Mouse (Mus musculus): ENCODE measurements around the gene Ppp1r13b.
A peak's percentile ranks its signal among the peaks of the same experiment; 100 is the strongest.

Gene Ppp1r13b

DNA sequence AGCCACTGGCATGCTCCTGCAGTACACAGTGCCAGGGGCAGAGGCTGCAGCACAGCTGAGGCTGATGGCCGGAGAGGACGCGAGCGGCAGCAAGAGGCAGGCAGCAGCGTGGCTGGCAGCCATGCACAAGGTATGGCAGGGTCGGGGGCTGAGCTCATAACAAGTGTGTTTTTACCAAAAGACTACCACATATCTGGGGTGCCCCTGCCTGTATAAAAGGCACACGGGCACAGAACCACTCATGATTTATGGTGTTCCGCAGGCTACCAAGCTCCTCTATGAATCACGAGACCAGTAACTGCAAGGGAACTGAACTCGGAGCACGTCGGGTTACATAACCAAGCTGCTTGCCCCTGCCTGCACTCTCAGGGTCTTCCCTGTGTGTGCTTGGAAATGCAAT lies 80.4 kb downstream of the Ppp1r13b start:
- DNase-seq (ENCODE audit: low read depth, low spot score) = no peak

DNA sequence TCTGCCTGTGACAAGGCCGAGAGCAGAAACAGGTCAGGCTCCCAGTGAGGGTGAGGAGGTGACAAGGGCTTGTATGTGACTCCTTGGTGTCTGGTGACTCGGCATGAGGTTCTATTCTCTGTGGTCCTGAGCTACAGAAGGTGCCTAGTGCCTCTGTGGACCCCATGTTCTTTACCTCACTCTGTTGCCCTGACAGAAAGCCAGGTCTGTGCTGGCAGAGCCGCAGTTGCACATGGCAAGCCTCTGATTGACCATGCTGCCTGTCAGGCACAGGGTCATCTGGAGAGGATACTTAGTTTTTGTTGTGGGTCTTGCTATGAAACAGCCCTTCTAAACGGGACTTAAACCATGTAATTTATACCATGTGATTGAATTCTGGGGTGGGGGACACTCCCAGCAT lies 86.0 kb downstream of the Ppp1r13b start:
- no peak for DNase-seq (ENCODE audit: low read depth, low spot score)

DNA sequence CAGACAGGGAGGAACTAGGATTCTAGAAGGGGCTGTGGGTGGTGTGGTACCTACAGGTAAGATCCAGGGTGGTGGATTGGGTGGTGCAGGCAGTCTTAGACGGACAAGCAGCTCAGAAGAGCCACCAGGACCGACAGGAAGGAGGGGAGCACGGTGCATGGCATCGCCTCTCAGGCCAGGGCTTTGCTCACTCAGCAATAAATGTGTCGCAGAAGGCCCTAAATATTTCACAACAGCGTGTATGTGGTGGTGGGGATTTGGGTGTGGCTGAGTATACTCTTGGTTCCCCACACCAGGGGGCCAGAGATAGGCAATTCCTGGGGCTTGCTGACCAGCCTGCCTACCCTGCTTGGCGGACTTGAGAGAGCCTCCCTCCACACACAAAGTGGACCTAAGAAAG lies 87.2 kb downstream of the Ppp1r13b start:
- DNase-seq (ENCODE audit: low read depth, low spot score) = no peak

DNA sequence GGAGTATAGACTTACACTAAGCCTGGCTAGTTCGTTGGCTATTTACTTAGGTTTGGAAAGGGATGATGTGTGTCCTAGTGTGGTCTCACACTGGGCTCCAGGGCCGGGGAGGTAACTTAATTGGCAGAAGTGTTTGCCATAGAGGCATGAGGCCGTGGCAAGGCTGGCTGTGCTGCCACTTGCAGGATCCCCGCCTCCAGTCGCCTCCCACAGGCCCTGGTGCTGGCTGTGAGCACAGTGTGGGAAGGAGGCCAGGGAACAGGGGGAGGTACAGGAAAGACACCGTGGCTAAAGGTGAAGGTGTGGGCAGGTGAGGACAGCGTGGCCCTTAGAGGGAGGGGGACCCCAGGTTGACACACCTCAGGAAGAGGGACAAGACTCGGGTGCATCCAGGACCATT lies 88.0 kb downstream of the Ppp1r13b start:
- no peak for DNase-seq (ENCODE audit: low read depth, low spot score)

DNA sequence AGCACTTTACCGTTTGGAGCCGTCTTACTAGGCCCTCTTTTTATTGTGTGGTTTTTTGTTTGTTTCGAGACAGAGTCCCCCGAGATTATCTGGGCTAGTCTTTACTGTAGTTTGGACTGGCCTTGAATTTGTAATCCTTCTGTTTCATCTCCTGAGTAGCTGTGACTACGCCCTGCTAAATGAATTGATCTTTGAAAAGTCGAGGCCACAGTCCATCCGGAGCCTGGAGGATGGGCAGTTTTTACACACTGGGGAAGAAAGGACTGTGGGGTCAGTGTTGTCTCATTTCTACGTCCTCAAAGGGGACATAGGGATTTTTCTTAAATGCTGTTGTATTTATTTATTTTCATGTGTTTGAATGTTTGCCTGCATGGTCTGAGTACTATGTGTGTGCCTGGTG lies 89.9 kb downstream of the Ppp1r13b start:
- no peak for DNase-seq (ENCODE audit: low read depth, low spot score)

DNA sequence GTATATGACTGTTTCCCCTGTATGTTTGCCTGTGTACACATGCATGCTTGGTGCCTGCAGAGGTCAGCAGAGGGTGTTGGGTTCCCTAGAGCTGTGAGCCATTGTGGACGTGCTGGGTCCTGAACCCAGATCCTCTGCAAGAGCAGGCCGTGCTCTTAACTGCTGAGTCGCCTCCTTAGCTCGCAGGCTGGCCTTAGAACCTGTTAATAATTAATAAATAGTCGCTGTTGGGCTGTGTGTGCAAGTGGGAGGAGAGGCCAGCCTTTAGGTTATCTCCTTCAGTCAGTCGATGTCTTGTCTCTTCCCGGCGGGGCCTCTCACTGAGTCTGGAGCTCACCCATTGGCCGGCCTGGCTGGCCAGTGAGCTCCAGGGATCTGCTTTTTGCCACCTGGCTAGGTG lies 90.9 kb downstream of the Ppp1r13b start:
- DNase-seq (ENCODE audit: low read depth, low spot score) = no peak

DNA sequence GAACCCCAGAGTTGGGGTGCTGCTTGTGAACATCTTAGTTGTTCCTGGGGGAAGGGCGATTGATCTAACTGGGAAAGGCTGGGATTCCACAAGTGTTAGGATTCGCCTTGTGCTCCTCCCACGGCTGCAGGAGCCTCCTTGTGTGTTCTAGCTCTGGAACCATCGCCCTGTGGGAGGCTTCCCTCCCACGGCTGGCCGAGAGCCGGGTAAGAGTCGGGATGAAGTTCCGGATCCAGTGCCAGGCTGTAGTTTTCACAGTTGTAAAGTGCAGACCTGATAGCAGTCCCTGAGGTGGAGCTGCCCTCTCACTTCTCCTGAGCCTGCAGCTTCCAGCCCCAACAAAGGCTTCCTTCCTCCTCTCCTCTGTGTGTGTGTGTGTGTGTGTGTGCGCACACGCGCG lies 91.4 kb downstream of the Ppp1r13b start:
- no peak for DNase-seq (ENCODE audit: low read depth, low spot score)

DNA sequence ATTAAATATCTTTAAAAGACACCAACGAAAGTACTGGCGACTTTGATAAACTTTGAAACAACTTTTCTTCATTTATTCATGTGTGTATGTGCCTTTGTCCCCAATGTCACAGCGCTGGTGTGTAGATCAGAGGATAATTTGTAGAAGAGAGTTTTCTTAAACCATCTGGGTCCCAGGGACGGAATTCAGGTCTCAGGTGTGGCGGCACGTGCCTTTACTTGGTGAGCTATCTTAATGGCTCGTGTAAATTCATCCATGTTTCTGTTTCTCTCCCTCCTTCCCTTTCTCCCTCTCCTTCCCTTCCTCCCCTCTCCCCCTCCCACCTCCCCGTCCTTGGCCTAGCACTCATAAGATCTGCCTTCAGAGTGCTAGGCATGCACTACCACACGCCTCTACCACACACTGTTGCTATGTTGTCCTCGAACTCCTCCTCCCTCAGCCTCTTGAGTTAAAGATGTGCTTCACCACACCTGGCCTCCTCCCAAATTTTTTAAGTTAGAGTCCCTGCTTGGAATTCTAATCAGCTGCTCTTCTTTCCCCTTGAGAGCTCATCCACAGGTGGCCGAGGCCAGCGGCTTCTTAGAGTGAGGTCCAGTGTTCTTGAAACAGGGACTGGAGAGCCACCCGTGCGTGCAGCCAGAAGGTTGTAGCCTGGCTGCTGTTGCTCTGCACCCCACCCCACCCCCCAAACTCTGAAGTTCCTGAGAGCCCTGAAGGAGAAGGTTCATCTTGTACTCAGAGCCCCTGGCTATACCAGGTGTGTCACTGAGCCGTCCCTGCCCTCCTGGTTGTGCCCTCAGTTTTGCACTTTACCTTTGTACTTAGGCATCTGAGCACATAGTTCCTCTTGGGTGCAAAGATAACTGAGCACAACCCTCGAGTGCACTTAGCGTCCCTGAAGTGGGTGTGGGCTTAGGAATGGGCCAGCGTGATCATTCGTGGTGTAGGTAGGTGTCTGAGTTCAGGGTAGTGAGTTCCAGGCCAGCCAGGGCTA lies 92.8 kb downstream of the Ppp1r13b start:
- no peak for DNase-seq (ENCODE audit: low read depth, low spot score)

DNA sequence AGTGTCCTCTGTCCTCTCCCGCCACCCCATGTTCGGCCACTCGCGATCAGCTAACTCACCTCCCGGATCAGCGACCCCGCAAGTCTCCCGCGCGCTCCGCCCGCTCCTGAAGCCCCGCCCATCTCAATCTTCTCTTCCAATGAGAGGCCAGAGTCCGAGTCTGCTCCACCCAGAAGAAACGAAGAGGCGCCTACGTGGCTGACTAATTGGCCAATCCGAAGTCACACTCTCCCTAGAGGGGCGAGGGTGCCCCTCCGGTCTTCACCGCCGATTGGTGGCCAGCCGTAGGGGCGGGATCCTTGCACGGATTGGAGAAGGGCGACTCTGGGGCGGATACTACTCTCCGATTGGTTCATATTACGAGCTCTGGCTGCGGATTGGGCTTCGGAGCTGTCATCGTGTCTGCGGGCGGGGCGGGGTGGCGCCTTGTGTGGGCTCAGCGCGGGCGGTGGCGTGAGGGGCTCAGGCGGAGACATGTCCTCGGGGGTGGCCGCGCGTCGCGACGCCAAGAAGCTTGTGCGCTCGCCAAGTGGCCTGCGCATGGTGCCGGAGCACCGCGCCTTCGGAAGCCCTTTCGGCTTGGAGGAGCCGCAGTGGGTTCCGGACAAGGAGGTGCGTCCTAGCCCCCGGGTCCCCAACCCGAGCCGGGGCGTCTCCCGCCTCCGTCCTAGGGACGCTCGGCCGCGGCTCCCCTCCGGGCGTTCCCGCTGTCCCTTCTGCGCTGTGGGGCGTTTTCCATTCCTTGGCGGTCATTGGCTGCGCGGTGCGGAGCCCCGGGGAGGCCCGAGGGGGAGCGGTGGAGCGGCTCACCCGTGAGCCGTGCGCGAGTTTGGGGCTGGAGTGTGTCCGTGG lies 93.9 kb downstream of the Ppp1r13b start, which contains the start of the genes Xrcc3 and Zfyve21:
Gene Xrcc3 (minus strand): TSS at position 108 of the 852 bp plus-strand sequence.
Gene Zfyve21 (plus strand): TSS at position 405 of the 852 bp plus-strand sequence.
- peak; percentile 99 for DNase-seq (ENCODE audit: low read depth, low spot score)

DNA sequence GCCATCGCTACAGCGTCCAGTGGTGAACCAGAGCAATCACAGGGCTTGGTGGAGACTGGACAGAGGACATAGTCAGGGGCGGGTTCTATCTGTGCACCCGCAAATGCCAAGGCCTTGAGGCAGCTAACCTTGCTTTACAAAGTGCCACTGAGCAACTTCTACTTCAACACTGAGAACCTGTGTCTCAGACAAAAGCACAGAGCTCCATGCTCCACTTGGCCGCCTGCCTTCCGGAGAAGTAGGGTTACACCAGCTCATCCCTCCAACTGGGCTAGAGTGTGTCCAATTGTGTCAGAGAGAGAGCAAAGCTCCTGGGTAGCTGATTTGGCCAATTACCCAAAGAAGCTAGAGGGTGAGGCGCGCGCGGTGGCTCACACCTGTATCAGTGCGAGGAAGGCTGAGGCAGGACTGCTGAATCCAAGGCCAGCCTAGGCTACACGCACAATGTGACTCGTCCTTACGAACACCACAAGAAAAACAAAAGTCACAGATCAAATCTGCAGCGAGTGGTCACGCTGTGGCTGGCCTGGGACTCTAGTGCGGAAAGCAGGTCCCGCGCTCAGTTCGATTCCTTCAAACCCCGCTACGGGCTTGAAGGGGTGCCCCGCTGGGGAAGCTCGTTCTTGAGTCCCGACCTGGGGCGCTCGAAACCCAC lies 94.7 kb downstream of the Ppp1r13b start:
- no peak for DNase-seq (ENCODE audit: low read depth, low spot score)

DNA sequence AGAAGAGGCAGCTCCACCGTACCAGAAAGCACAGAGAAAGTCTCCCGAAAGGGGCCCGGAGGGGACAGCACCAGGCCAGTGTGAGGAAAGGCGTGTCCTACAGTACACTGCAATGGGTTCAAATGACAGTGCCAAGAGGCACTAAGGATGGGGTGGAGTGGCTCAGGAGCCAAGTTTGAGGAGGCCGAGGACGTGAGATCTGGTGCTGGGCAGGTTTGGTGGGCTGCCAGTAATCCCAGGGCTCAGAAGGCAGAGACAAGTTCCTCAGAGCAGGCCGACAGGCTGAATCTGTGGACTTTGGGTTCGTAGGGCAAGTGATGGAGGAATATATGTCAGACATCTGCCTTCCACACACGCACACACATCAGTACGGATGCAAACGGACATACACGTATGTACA lies 95.3 kb downstream of the Ppp1r13b start:
- DNase-seq (ENCODE audit: low read depth, low spot score) = no peak

DNA sequence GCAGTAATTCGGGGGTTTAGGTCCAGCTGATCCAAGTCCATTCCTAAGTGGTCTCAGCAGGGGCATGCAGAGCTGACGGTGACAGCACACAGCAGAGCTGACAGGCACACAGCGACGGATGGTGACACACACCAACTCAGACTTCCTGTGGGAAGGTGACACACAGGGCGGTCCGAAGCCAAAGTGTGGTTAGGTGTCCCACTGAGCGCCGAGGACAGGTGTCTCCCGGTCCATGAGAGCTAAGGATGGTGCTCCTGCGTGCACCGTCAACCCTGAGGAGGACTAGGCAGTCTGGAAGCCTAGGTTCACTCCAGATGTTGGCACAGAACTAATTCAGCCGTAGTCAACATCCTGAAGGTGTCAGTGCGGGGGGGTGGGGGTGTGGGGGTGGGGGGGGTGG lies 95.8 kb downstream of the Ppp1r13b start:
- no peak for DNase-seq (ENCODE audit: low read depth, low spot score)

DNA sequence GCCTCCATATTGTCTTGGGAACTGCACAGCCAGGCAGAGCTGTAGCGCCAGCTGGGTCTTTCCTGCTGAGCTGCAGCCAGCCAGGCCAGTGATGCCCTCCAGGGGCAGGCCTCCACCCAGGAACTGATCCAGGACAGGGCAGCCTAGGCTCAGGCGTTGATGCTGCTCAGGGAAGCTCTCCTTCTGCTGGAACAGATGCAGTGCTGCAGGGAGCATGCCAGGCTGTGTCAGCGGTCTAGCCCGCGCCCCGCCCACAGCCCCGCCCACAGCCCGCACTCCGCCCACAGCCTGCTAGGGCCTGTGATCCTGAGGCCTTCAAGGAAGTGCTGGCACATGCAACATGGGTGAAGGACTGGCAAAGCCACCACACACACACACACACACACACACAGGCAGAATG lies 98.1 kb downstream of the Ppp1r13b start:
- peak; percentile 70 for DNase-seq (ENCODE audit: low read depth, low spot score)

DNA sequence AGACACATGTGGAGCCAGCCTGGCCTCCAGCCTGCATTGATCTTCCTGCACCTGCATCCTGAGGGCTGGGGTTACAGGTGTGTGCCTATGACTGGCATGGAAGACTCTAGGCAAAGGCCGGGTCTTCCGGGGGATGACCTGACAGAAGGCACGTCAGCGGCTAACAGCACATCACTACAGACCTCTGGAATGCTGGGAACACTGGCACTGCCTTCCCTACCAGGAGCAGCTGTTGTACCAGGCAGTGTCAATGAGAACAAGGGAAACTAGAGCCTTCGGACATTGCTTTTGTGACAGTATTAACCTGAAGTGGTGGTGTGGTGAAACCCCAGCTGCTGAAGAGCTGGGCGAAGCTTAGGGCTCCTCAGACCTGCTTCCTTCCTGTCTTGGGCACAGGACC lies 99.1 kb downstream of the Ppp1r13b start:
- no peak for DNase-seq (ENCODE audit: low read depth, low spot score)

DNA sequence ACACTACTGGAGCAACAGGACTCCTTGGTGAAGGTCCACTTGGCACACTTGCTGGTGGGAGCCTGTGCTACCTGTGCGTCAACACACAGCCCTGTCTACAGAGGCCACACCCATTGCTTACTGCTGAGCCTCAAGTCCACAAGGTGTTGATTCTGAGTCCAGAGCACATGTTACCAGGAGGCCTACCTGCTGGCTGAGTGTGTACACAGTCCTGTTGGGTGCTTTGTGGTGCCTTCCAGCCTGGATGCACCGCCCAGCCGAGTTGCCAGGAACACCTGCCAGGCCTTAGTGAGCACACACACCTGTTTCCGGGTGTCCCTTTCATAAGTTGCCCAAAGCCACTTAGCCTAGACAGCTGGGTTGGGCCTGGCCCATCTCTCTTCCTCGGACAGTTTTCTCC lies 104.4 kb downstream of the Ppp1r13b start:
- DNase-seq (ENCODE audit: low read depth, low spot score) = no peak

DNA sequence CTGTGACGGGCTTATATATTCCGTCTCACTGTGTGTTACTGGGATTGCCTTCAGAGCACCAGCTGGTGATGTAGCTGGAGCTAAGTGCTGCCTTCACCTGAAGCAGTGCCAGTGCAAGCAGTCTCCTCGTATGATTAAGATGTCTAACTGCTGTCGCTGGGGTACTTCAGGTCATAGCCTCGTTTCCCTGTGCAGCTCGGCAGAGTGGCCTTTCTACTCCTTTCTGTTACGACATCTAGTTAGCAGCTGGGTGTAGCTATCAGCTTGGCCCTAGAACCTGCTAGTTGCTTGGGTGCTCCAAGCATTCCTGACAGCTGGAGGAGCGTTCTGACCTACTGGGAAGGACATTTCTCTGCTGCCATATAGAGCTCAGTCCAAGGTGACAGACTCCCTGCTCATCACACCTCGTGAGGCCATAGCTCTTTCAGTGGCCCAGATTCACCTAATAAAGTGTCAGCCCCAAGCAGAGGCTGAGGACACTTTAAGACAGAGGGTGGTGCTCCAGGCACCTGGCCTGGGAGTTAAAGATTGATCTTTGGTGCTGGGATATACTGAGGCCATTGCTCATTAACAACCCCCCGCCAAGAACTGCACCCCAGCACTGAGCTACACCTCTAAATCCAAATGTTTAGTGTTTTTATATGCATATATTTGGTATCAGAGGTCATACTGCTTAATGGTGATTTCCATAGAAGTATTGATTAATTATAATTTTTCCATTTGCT lies 107.3 kb downstream of the Ppp1r13b start:
- DNase-seq (ENCODE audit: low read depth, low spot score) = no peak

DNA sequence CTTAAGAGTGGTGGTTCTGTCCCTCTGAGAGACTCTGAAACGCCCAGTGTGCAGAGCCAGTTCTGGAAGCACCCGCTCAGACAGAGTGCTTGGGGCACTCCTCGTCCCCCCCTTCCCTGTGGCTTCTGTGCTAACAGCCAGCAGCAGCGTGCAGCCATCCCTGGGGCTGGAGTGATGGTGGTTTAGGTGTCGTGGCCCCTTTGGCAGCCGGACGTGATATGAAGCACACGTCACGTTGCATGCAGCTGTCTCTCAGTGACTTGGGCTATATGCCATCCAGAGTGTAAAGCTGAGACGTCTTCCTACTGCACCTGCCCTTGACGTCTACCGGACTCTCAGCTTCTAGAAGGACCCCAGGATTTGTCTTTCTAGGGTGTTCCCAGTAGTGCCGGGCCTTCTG lies 109.4 kb downstream of the Ppp1r13b start:
- no peak for DNase-seq (ENCODE audit: low read depth, low spot score)

DNA sequence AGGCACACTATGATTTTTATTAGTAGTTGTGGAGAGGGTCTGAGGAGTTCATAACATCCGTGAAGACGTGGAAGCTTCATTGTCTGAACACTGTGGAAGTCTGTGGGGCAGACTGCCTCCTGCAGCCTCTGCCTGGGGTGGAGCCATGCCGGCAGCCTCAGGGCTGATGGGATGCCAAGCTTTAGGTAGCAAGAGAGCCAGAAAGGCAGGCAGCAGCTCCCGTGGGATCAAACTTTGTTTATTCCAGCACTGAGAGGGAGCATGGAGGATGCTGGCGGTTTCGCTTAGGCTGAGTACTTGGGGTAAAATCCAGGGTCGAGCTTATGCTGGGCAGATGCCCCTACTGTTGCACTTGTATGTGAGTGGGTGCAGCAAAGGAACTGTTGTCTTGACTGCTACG lies 110.7 kb downstream of the Ppp1r13b start:
- no peak for DNase-seq (ENCODE audit: low read depth, low spot score)

DNA sequence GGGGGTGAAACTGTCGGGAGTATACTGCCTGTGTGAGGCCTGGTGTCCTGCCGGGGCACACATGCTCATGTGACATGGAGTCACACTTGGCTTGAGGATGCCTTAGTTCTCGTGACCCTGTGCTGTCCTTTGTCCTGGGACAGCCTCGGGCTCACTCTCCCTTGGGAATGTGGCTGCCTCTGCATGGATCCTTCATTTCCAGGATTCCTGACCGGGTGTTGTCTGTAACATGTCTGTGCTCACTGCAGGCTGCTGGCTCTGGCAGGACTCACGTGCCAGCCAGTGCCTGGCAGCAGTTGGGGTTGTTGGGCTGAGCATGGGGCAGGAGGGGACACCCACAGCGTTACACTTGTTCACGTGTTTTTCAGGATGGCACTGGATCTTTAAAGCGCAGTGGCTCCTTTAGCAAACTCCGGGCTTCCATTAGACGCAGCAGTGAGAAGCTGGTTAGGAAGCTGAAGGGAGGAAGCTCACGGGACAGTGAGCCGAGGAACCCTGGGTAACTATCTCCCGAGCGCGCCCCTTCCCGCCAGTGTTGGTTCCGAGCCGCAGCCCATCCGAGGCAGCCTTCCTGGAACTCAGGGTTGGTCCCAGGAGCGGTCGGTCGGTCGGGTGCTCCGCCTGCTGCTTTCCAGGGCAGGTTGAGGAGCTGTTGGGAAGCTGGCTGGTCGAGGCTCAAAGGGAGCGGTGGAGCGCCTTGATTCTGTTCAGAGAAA lies 112.6 kb downstream of the Ppp1r13b start:
- DNase-seq (ENCODE audit: low read depth, low spot score) = no peak

DNA sequence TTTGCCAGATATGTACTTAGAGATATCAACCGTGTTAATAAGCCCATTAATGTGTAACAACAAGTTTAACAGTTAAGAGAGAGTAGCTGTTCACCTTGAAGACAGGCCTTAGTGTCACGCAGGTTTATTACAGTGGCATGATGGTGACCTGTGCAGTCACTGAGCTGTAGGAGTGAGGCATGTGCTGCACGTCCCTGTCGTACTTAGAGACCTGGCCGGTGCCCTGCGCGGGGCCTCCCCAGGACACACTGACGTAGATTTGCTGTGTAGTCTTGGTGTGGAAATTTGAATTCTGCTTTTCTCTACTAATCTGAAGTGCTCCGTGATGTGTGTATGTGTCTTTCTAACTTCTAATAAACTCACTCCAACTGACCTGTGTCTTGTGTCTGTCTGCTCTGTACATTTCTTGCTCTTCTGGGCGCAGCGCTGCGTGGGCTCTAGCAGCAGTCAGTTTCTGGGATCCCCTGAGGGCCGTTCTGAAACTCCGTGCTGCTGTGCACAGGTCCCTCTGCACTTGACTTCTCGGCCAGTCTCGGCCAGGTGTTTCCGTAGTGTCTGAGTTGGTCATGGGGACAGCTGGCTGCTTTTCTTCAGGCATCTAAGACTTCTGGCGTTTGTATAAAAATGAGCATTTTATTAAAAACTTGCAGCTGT lies 113.3 kb downstream of the Ppp1r13b start:
- no peak for DNase-seq (ENCODE audit: low read depth, low spot score)

All from mesoderm, embryonic 11.5 days (tissue).